Mouse (Mus musculus) intestine, embryonic 14.5 days (tissue): ENCODE measurements around the gene Fgd4. TPM values are rescaled to one million over a fixed set of nuclear protein-coding genes. Genes with fewer than 3 reads are reported as not detected.
"Not testable (repeated sequence)": the region's sequence is repeated elsewhere in the genome, so short reads cannot be mapped to it uniquely, and the experiment has no call there.

Experiments used
- ATAC-seq: fragments of 200-750 bp; cut with Nextera tagmentation; replicated peaks from 2 replicates; pipeline ENCODE4 v1.8.0; 2017; ENCODE audit warnings: low read depth, moderate number of reproducible peaks, moderate TSS enrichment, moderate library complexity; ENCODE audit not compliant: low FRiP score, low TSS enrichment
- DNase-seq: peaks from one replicate; pipeline ENCODE4 v3.0.0-alpha.2; 2018; ENCODE audit warnings: low spot score
- H3K27ac ChIP-seq: fragments of 300-500 bp; sonication (generic); 2 replicates; pipeline ENCODE4 v1.5.1; 2014; ENCODE audit warnings: low read depth, mild to moderate bottlenecking, control low read depth
- H3K27me3 ChIP-seq: fragments of 300-500 bp; sonication (generic); replicated peaks from 2 replicates; pipeline ENCODE4 v1.6.1; 2014; ENCODE audit warnings: low read length, control low read depth; ENCODE audit not compliant: control insufficient read depth, insufficient read depth
- H3K36me3 ChIP-seq: fragments of 300-500 bp; sonication (generic); 2 replicates; pipeline ENCODE4 v1.6.1; 2014; ENCODE audit warnings: low read length, control low read depth; ENCODE audit not compliant: control insufficient read depth, insufficient read depth
- H3K4me1 ChIP-seq: fragments of 300-500 bp; sonication (generic); replicated peaks from 2 replicates; pipeline ENCODE4 v1.6.1; 2014; ENCODE audit warnings: low read length, control low read depth, mixed read lengths; ENCODE audit not compliant: control insufficient read depth, insufficient read depth
- H3K4me2 ChIP-seq: fragments of 300-500 bp; sonication (generic); 2 replicates; pipeline ENCODE4 v1.6.1; 2014; ENCODE audit warnings: low read length
- H3K4me3 ChIP-seq: fragments of 300-500 bp; sonication (generic); 2 replicates; pipeline ENCODE4 v1.5.1; 2014; ENCODE audit warnings: low read depth, low read length, control low read depth, mixed read lengths
- H3K9ac ChIP-seq: fragments of 300-500 bp; sonication (generic); 2 replicates; pipeline ENCODE4 v1.6.1; 2014; ENCODE audit warnings: mild to moderate bottlenecking, low read length
- H3K9me3 ChIP-seq: fragments of 300-500 bp; sonication (generic); 2 replicates; pipeline ENCODE4 v1.6.1; 2016; ENCODE audit warnings: low read length, control low read depth; ENCODE audit not compliant: control insufficient read depth
- WGBS: fragments of 180-500 bp; shearing (Covaris S2); extraction: QIAGEN DNeasy Blood & Tissue Kit; methylation state at CpG from one replicate; pipeline ENCODE4 v1.1.7; 2014; 5-methylcytosine and 5-hydroxymethylcytosine counted together
- polyA plus RNA-seq: library from polyadenylated mRNA; unstranded; fragments of >200 nt; fragmentation: Nextera tagmentation; extraction: Ambion mirVana; gene quantifications from 2 replicates; pipeline ENCODE4 v1.2.1, GENCODE M21; 2014

Fgd4 gene
- polyA plus RNA-seq, 1 experiment from 2014 or later = 14.6 TPM

DNA sequence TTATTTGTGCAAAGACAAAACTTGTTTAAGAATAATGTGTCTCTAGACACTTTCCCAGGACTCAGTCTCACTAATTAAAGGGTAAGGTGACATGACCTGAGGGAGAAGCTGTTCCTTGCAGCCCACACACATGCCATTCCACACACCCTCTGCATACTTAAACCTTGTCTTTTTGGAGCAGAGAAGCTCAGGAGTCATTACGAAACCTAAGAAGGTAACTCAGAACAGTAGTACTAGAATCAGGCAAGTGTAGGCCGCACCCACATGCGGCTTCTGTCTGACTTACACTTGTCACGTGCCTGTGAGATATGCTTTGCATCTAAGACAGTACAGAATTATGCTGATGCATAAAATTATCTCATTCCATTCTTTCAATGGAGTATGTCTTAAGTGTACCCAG, 42.6 kb downstream of the Fgd4 start:
- ATAC-seq (no peak), DNase-seq (no peak)

GRCm38 (mm10) chr16:16554098-16554497, 46.3 kb downstream of the Fgd4 start:
- H3K27me3 ChIP-seq = no peaks in the 10 kb centered on the region
- H3K4me2 ChIP-seq = no peak overlapping the region
- H3K36me3 ChIP-seq = no peaks in the 10 kb centered on the region
- ATAC-seq = no peak
- no peak for DNase-seq
- H3K4me3 ChIP-seq = no peak overlapping the region
- no peak overlapping the region for H3K9ac ChIP-seq
- no peak overlapping the region for H3K27ac ChIP-seq
- 80% methylated on average over 2 of the region's 2 CpGs for WGBS
- no peaks in the 10 kb centered on the region for H3K9me3 ChIP-seq
- no peaks in the 10 kb centered on the region for H3K4me1 ChIP-seq

More for the DNA sequence above, 42.6 kb downstream of the Fgd4 start:
- WGBS = 85% methylated on average over 4 of the region's 4 CpGs
- Histone ChIP-seq H3K4me3 (no peak overlapping the region), H3K27ac (no peak overlapping the region), H3K4me2 (no peak overlapping the region), H3K9me3 (no peaks in the 10 kb centered on the region), H3K4me1 (peaks cover 7% of the 10 kb centered on the region), H3K9ac (no peak overlapping the region), H3K36me3 (no peaks in the 10 kb centered on the region), H3K27me3 (no peaks in the 10 kb centered on the region)

DNA sequence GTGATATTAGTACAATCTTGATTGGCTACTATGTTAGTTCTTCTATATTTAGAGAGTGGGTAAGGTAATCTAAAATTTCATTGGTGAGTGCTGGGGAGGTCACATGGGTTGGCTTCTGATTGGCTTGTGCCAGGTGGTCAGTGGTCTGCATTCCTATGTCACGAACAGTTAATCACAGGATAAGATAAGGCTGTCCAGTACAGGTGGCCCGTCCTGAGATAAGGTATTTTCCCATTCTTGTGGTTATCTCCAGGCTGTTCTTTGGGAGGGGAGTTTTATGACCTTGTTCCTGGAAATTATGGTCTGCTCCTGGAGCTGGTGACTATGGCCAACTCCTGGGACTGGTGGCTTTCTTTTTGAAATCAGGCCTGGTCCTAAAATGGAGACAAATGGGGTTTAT, 48.2 kb downstream of the Fgd4 start:
- Histone ChIP-seq H3K27ac (no peak overlapping the region), H3K4me2 (no peak overlapping the region), H3K27me3 (no peaks in the 10 kb centered on the region), H3K9ac (no peak overlapping the region), H3K4me1 (no peaks in the 10 kb centered on the region), H3K36me3 (no peaks in the 10 kb centered on the region), H3K4me3 (no peak overlapping the region), H3K9me3 (no peaks in the 10 kb centered on the region)
- WGBS = 33% methylated on average over 2 of the region's 2 CpGs
- ATAC-seq (0 out of 2 replicates have a peak, but pooled peaks have one; percentile 27), DNase-seq (no peak)

DNA sequence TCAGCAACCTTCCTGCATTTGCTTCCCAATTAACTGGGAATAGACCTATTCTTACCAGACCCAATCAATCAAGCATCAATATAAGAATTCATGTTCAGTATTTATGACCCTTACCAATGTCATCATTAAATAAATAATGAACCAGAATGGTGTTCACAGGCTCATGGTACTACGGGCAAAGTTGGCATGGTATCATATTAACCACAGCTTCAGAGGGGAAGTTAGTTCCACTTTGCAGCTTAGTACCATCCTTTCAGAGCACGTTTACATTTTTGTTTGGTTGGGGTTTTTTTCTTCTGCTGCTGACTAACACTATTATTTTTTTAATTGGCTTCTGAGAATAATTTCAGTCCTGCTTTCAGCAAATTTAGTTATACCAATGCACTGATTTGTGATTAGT, 51.2 kb downstream of the Fgd4 start:
- Histone ChIP-seq H3K36me3 (no peaks in the 10 kb centered on the region), H3K4me3 (no peak overlapping the region), H3K27ac (no peak overlapping the region), H3K27me3 (no peaks in the 10 kb centered on the region), H3K4me1 (no peaks in the 10 kb centered on the region), H3K9me3 (no peaks in the 10 kb centered on the region), H3K4me2 (no peak overlapping the region), H3K9ac (no peak overlapping the region)
- ATAC-seq = no peak
- 77% methylated on average over 2 of the region's 2 CpGs for WGBS
- DNase-seq = no peak

DNA sequence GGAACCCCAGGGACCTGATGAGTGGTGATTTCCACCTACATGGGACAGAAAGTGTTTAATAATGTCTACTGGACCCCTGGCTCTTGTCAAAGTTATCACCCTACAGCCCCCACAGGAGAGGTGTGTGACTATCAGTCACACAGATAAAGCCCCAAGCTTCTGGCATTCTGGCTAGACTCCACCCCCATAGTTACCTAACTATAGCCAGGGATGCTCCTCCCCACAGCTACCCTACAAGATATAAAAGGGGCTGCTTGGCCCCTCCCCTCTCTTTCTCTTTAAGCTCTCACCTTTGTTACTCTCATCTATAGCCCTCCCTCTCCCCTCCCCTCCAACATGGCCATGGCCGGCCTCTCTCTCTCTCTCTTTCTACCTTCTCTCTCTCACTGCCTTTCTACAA, 53.7 kb downstream of the Fgd4 start:
- no peaks in the 10 kb centered on the region for H3K4me1 ChIP-seq
- ATAC-seq = no peak
- WGBS = 63% methylated on average over 1 of the region's 1 CpGs
- H3K27ac ChIP-seq = no peak overlapping the region
- no peak for DNase-seq
- H3K9ac ChIP-seq = no peak overlapping the region
- H3K36me3 ChIP-seq = no peaks in the 10 kb centered on the region
- no peaks in the 10 kb centered on the region for H3K9me3 ChIP-seq
- H3K4me3 ChIP-seq = no peak overlapping the region
- H3K27me3 ChIP-seq = no peaks in the 10 kb centered on the region
- H3K4me2 ChIP-seq = no peak overlapping the region

- no peak for ATAC-seq
- DNase-seq = no peak
- no peaks in the 10 kb centered on the region for H3K36me3 ChIP-seq
- no peak overlapping the region for H3K9ac ChIP-seq
- no peak overlapping the region for H3K27ac ChIP-seq
- no peak overlapping the region for H3K4me2 ChIP-seq
- no peak overlapping the region for H3K4me3 ChIP-seq
- no peaks in the 10 kb centered on the region for H3K27me3 ChIP-seq
- WGBS = 67% methylated on average over 3 of the region's 3 CpGs
- no peaks in the 10 kb centered on the region for H3K4me1 ChIP-seq
- H3K9me3 ChIP-seq = no peaks in the 10 kb centered on the region
Observed at GRCm38 (mm10) chr16:16542956-16543441, 57.4 kb downstream of the Fgd4 start.

DNA sequence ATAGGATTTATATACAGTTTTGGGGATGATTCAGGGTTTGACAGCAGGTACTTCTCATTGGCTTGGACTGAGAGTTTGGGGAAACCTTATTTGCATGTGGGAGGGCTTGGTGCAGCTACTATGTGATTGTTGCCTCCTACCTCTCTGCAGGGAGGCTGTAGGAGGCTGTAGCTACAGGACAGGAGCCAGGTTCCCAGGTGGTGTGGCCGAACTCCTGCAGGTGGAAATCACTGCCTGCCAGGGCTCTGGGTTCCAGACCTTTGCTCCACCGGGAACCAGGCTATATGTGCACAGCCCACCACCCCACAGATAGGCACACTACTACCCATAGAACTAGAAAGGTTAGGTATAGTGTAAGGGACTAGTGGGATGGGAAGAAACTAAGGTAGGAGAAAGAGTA, 61.0 kb downstream of the Fgd4 start:
- H3K9me3 ChIP-seq, H3K4me2 ChIP-seq, DNase-seq, ATAC-seq, H3K27me3 ChIP-seq, H3K27ac ChIP-seq, H3K4me1 ChIP-seq, H3K9ac ChIP-seq, H3K36me3 ChIP-seq, H3K4me3 ChIP-seq: not testable (repeated sequence)
- 63% methylated on average over 2 of the region's 2 CpGs for WGBS

- H3K4me3 ChIP-seq = no peak overlapping the region
- DNase-seq (no peak), ATAC-seq (no peak)
- H3K4me1 ChIP-seq = no peaks in the 10 kb centered on the region
- H3K9me3 ChIP-seq = no peaks in the 10 kb centered on the region
- no peak overlapping the region for H3K4me2 ChIP-seq
- no peaks in the 10 kb centered on the region for H3K36me3 ChIP-seq
- no peaks in the 10 kb centered on the region for H3K27me3 ChIP-seq
- no peak overlapping the region for H3K27ac ChIP-seq
- H3K9ac ChIP-seq = no peak overlapping the region
- WGBS = 69% methylated on average over 2 of the region's 2 CpGs
Observed at GRCm38 (mm10) chr16:16535232-16535631, 65.1 kb downstream of the Fgd4 start.

- H3K4me3 ChIP-seq = no peak overlapping the region
- H3K4me1 ChIP-seq = peaks cover 12% of the 10 kb centered on the region
- no peaks in the 10 kb centered on the region for H3K27me3 ChIP-seq
- 53% methylated on average over 3 of the region's 3 CpGs for WGBS
- DNase-seq (no peak), ATAC-seq (0 out of 2 replicates have a peak, but pooled peaks have one; percentile 58)
- no peaks in the 10 kb centered on the region for H3K36me3 ChIP-seq
- H3K27ac ChIP-seq = no peak overlapping the region; the same call in 1 of the 2 replicates
- no peak overlapping the region for H3K4me2 ChIP-seq
- no peak overlapping the region for H3K9ac ChIP-seq
- H3K9me3 ChIP-seq = no peaks in the 10 kb centered on the region
Observed at GRCm38 (mm10) chr16:16528014-16528413, 72.3 kb downstream of the Fgd4 start.
